Mouse (Mus musculus) heart, adult 11 months (tissue): Measurements from ENCODE around the gene Fmo5.

Experiments used
- DNase-seq: peaks from one replicate; pipeline ENCODE4 v3.0.0; 2022

The Fmo5 gene

DNA sequence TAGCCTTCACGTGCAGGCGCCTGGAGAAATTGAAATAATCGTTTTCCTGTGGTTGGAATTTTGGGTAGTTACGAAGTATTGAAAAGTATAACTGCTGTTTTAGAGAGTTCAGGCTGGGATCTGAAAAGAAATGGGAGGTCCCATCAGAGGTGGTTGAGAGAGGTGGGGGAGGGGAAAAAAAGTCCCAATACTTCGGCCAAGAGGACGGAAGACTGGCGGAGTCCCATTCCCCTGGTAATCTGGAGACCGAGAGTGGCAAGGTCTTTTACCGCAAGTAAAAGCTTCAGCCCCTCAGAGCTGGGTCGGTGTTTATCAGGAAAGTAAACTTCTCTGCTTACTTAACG lies 53.5 kb downstream of the Fmo5 start:
- no peak for DNase-seq

DNA sequence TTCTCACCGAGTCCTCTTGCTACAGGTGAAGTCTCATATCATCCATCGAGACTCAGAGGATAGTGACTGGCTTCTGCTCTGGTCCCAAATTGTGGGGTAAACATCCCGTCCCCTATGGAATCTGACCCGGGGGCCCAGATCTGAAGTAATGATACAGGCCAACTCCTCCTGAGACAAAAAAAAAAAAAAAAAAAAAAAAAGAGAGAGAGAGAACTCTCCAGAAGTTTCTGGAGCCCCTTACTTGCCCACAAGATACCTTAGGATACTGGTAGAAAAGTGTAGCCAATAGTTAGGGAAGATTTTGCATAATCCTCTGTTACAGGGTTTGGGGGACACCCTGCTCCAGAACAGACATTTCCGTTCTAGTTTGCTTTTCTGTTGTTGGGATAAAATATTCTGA lies 54.0 kb downstream of the Fmo5 start:
- DNase-seq = no peak

DNA sequence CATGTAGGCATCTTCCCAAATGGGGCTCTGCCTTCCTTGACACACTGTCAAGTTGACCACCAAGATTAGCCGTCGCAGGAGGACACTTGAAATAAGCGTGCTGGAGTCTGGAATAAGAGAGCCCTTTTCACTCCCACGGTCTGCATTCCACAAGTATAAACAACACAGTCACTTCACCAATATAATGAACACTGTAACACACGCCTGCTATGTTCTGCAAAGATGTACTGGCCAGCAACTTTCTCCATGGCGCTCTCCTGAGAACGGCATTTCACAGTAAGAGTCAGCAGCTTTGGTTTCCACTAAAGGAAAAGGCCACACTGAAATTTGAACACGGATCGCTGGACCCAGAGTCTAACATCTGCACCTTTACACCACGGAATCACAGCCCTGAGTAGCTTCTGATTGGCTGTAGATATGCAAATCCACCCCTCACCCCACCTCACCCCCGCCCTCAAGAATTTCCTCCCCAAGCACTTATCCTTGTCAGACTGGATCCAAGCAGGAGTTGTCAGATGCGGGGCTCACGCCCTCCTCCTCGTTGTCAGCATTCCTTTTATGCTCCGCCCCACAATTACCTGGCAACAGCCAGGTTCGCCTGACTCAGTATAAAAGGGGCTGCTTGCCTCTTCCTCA lies 55.1 kb downstream of the Fmo5 start:
- DNase-seq = peak; percentile 89

DNA sequence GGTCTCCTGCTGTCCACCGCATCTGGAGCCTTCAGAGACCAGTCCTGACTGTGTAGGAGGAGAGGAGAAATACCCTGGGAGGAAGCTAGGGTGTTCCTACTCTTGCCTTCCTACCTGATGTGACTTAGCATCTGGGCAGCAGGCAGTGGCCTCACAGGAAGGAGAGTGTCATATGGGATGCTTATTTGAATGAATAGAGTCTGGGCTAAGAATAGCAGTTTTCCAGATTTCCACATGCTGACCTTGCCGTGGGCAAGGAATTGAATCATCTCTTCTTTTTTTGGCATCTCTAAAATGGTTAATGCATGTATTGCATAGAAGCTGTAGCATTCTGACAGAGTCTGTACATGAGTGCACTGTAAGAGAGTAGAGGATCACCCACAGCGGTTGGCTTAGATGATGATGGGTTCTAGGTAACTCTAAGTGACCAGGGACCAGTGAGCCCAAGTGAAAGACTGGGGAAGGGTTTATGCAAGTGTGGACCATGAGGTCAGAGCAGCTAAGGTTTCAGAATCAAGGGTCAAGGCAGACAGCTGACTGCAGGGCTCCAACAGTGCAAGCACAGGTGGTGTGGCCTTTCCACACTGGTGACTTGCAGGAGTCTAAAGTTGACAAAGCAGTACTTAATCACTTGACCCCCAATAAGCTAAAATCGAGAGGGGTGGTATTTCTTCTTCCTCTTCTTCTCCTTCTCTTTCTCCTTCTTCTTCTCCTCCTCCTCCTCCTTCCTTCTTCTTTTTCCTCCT lies 57.9 kb downstream of the Fmo5 start:
- DNase-seq = no peak

DNA sequence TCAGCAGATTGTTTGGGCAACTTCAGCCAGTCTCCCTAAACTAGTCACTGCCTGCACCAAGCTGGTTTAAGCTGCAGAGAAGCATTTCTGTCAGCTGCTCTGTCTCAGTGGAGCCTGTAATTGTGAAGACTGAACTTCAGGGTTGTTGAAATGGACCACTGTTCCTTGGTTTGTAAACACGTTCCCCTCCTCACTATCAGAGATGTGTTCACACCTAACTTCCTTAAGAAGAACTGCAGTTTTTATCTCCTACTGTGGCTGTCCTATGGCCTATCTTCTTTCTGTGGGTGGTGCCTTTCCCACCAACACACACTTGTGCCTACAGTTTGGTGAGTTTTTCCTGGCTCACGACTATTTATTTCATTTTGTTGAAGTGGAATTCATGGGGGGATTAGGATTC lies 60.7 kb downstream of the Fmo5 start:
- no peak for DNase-seq

DNA sequence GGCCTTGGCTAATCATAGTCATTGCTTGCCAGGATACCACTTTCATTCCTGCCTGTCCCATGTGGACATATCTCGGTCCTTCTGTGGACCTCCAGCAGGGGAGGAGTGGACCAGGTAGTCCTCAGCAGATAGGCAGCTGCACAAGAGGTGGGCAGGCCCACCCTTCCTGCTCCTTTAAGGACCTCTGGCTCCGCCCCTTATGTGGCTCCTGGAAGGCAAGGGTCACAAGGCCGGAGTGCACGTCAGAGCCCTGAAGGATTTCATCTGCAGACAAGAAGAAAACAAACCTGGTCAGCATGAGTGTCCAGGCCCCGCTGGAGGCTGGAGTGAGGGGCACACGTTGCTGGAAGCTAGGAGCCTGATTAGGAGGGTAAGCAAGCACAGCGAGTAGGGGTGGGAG lies 62.0 kb downstream of the Fmo5 start:
- DNase-seq = no peak

DNA sequence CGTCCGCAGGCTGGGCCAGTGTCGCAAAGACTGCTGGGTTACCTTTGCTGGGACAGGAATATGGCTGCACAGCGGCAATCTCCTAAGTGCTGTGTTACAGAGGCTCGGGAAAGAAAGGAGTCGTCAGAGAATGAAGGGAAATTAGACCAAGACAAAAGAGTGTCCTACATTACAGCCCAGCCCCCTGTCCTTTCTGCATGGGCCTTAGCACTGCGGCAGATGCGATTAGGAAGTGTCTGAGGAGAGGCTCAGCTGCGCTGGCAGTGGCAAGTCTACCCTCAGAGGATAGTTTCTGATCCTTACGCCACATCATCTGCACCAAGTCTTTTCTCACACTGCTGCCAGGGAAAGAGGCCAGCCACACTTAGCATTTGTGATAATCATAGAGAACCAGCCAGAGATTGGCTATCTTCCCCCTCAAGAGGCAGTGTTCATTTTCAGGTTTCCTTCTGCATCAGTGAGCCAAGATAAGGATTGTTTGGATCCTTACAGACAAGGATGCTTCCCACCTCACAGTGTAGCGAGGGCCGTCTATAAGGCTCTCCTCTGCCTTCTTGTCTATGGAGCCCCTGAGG lies 62.9 kb downstream of the Fmo5 start:
- no peak for DNase-seq

DNA sequence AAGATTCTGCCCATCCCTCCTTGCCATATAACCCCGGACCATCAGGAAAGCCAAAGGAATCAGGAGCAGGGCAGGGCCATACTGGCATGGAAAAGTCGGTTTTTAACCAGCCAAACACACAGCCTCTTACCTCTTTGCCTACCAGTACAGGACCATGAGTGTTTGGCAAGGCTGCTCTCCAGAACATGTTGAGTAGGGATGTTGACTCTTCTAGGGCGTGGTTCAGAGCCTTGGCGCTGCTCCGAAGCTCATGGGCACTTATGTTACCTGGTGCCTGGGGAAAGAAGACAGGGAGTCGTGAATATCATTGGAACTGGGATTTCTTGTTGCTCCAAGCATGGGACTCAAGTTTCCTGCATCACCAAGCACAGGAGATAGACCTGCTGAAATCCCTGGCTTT lies 65.2 kb downstream of the Fmo5 start:
- DNase-seq = no peak

DNA sequence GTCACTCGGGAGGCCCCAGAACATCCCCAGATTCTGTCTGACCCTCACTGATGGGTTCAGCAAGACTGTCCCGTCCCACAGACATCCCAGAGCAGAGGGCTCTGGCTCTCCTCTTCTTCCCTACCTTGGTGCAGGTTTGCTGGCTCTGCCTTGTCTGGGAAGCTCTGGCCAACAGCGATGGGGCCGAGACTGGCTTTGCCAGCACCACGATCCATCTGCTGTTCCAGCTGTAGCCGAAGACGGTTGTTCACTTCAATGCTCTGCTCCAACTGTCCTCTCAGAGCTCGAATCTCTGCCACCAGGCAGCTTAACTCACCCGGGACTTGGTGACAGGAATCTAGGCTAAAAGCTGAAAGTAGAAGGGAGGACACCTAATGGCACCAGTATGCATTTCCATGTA lies 68.3 kb downstream of the Fmo5 start:
- DNase-seq = no peak

DNA sequence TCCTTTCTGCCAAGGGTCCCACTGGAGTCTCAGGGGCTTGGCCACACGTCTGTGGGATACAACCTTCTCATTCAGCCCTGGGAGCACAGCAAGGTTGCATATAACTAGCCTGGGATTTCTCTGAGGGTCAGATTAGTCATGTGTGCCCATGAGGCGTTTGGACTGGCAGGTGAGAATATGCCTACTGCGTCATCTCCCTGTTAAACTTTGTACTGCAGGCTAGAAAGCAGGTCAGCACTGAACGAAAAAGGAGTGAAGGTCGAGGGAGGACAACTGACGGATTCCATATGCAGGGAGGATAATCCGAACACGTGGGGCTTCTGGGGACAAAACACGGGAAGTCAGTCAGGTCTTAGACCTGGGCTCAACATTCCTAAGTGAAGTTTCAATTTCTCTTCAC lies 68.7 kb downstream of the Fmo5 start:
- DNase-seq = peak; percentile 73

DNA sequence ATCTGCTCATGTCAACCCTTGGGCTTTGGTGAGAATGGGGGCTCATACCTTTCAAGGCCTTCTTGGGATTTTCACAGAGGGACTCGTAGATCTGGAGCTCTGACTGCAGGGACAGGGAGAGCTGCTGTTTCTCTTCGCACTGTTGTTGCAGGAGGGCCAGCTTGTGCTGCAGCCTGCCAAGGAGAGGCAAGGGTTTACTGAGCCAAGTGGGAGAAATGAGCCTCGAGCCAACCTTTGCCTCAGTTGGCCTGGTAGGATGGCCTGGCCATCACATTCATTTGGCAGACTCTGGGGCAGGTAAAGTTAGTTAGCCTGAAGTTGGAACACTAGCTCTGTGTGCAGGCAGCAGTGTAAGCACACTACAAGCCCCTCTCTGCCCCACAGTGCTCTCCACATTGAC lies 70.5 kb downstream of the Fmo5 start:
- DNase-seq = peak; percentile 90

DNA sequence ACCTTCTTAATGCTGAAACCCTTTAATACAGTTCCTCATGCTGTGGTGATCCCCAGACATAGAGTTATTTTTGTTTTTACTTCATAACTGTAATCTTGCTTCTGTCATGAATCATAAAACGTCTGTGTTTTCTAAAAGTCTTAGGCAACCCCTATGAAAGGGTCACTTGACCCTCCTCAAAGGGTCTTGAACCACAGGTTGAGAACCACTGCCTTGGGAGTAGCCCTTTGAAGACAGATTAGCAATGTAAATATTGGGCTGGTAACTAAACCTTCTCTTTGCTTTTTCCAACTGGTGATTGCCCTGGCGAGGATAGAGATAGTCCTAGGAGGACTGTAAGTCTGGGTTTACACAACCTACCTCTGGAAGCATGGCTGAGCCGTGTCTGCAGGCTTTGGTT lies 72.6 kb downstream of the Fmo5 start:
- DNase-seq = no peak

DNA sequence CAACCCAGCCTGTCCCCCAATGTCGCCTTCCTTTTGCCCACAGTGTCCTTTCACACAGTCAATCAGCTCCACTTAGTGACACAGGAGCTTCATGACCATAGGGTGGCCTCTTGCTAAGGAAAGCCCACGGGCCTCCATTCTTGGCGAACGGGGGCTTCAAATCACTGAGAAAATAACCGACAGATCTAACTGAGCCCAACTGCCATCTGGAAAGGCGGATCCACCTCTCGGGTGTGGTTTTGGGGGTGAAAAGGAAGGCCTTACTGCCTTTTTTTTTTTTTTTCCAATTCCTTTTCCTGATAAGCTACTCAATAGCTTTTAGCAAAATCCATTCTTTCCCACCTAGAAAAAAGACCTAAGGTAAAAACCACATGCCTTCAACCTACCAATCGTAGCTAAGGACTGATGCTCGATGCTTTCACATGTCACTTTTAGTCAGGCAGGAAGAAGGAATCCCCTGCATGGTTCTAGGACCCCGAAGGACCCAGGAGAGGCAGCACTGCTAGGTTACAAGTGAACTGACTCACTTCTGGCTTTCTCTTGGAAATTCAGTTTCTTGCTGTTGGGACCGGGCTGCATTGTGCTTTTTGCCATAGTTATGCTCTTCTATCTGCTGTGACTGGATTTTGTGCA lies 74.0 kb downstream of the Fmo5 start:
- DNase-seq = no peak
